Mouse (Mus musculus) retina, postnatal 7 days (tissue): Measurements from ENCODE around the gene Fgf12.

ENCODE experiments used
- DNase-seq: peaks from one replicate; pipeline ENCODE4 v3.0.0-alpha.2; 2012; ENCODE audit warnings: low read depth, low spot score

Gene Fgf12

DNA sequence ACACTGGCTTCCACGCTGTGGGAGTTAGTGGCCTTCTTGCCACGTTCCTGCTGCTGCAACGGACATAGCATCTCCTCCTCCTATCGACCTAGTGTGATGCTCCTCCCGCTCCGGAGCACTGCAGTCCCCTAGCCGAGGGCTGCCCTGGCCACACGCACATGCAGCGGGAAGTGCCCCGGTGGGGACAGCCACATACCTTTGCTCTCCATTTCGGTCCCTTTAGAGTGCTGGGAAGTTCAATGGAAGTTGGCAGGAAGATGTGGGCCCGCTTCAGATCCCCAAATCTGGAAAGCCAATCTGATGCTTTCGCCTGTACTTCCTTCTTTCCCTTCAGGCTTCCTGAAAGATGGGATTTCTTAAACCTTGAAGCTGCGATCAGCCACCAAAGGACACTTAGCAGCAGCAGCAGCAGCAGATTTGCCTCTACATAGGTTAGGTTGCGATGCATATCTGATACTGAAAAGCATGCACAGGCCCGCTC is at the start of gene Fgf12:
Gene Fgf12 (minus strand): TSS at position 431 of the 481 bp plus-strand sequence.
- DNase-seq = no peak

DNA sequence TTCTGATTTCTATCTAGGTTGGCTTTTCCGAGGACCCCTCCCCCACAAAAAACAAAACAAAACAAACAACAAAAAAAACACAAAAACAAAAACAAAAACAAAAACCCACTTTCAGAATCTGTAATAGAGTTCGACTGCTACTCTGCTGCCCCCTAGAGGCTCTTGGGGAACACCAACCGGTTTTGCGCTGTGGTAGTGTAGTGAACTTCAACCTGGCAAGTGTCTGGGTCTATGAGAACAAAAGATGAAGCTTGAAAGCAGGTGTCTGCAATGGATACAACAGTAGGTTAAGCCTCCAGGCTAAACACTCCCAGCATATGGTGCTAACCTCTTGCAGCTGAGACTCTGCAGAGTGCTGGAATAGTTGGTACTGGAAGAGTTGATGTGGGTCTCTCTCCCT is 40.2 kb upstream of the Fgf12 start:
- DNase-seq = peak; percentile 25

GRCm38 (mm10) chr16:28770276-28770675 is 17.4 kb upstream of the Fgf12 start:
- DNase-seq = no peak

GRCm38 (mm10) chr16:28761417-28761976 is 8.6 kb upstream of the Fgf12 start:
- no peak for DNase-seq

- DNase-seq = peak; percentile 76
These were observed 453 bp upstream of the Fgf12 start for GRCm38 (mm10) chr16:28753124-28753917.

GRCm38 (mm10) chr16:28734461-28734860 is 18.4 kb downstream of the Fgf12 start:
- no peak for DNase-seq

DNA sequence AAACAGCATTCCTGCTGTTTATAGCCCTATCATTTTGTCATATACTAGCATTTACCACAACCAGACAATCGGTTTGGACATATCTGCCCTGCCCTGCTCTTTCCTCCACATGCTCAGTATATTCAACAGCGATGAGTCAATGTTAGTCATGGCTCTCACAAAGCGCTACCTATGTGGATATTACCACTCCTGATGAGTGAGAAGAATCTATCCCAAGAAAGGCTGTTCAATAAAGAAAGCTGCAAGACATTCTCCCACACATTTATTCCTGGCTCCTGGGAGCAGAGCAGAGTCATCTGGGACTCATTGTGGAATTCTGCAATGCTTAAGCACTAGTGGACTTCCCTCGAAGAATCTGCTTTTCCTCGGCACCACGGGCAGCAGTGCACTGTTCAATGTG is 26.1 kb downstream of the Fgf12 start:
- DNase-seq = no peak

DNA sequence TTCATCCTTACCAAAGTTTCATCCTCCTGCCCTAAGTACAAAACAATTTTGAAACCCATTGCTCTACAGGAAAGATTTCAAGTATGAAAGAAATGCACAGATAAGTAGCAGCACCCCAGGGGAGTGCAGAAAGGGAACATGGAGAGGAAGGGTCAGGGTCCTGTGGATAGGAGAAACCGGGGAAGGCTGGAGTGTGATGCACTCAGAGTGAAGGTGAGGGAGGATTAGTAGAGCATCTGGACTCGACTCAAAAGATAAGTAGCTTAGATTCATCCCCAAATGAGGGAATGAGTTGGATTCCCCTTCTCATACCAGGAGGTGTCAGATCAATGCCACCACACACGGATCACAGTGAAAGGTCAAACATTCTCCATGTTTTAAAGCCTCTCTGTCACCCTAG is 46.2 kb downstream of the Fgf12 start:
- DNase-seq = no peak

- DNase-seq = no peak
These were observed 52.5 kb downstream of the Fgf12 start for GRCm38 (mm10) chr16:28700346-28700745.

DNA sequence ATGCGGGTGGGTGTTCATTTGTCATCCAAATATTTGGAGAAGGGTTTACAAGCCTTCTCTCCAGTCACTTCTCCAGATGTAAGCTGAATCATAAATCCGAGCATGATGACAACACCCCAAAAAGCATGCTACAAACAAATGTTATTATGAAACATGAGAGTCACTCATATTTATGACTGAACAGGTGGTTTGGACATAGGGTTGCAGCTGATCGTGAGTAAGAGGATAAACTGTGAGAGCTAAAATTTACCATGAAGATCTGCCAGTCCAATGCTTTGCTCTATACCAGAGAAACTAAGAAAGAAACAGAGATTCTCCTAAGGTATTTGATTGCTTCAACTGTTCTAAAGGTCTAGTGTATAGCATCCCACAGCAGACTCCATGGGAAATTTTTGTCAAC is 56.0 kb downstream of the Fgf12 start:
- no peak for DNase-seq

DNA sequence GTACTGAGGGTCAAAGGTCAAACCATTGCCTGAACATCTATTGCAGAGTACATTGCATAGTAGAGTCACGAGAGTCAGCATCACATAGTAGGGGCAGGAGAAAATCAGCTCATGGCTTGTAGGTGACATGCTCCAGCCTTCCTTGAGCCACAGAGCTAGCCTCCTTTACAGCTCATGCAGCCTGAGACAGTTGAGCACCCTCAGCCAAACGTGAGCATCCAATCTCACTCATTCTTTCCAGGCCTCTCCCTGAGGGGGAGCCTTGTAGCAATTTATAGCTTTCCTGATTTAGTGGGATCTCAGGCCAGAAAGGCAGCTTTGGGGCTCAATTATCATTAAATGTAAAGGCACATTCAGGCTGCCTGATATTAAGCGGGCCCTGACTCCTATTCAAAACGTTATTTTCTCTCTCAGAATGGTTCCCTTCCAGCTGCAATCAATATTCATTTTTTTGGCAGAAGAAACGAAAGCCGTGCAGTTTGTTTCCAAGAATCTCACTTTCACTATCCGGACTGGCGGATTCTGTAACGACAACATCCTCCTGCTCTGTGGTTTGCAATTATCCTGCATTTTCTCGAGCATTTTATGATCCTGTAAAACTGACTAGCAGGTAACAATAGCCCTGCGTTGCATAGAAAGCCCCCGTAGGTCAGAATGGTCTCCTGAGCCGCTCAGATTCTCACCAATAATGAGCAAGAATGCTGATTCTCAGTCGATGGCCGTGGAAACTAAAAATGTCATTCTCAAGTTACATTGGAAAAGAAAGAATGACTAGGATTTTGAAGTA is 58.6 kb downstream of the Fgf12 start:
- DNase-seq = no peak

DNA sequence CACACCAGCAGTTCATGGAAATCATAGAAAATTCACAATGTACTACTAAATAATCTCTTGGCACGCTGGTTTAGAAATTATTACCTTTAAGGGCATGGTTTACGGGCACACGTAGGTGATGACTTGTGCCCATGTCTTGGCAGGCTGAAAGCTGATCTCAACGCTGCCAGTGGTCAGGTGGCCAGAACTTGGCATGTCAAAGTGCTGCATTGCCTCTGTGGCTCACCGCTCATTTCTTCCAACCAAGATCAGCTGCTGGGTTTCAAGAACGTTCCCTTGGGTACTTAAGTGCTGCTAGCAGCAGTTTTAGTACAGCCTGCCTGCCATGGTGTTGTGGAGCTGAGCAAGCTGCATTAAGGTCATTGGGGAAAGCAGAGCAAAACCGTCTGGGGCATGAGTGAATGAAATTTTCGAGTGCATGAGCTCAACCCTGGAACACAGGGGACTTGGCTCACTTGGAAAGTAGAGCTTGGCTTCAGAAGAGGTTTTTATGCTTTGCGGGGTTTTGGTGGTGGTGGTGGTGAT is 63.9 kb downstream of the Fgf12 start:
- no peak for DNase-seq

- no peak for DNase-seq
These were observed 71.2 kb downstream of the Fgf12 start for GRCm38 (mm10) chr16:28681625-28682024.

GRCm38 (mm10) chr16:28668815-28669347 is 84.0 kb downstream of the Fgf12 start:
- no peak for DNase-seq

- no peak for DNase-seq
These were observed 100.2 kb downstream of the Fgf12 start for GRCm38 (mm10) chr16:28652640-28653039.

- no peak for DNase-seq
These were observed 102.3 kb downstream of the Fgf12 start for GRCm38 (mm10) chr16:28650589-28650988.

GRCm38 (mm10) chr16:28645030-28645429 is 107.8 kb downstream of the Fgf12 start:
- no peak for DNase-seq

GRCm38 (mm10) chr16:28631721-28632120 is 121.1 kb downstream of the Fgf12 start:
- DNase-seq = no peak

DNA sequence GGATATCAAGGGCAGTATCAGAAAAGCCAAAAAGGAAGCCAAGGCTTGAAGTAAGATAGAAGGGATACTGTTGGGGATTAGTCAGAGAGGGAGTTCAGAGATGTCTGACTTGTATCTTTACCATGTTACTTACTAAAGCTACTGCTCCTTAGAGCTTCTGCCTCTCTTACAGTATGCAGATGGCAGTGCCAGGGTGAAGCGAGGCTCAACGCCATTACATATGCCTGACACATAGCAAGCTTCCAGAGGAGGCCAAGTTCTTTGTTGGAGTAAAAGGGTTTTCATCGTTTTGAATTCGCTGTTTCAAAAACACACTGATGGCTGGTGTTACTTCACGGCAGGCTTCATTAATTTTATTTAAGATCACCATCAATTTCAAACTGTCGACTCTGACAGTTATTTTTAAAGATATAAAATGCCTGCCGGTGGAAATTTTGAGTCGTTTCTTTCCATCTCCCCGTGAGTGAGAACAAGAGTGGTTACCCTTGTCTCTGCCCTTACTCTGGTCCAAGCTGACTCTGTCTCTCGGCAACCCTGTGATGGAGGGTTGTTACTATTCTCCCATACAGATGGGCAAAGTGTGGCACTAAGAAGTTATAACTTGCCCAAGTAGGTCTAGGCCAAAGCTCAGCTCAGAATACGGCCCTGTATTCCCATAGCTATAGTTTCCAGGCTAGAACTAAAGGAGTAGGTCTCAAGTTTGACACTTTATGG is 121.9 kb downstream of the Fgf12 start:
- DNase-seq = no peak

- DNase-seq = no peak
These were observed 126.6 kb downstream of the Fgf12 start for GRCm38 (mm10) chr16:28626259-28626658.

- no peak for DNase-seq
These were observed 127.2 kb downstream of the Fgf12 start for GRCm38 (mm10) chr16:28625689-28626088.
